Mouse (Mus musculus) heart, postnatal 10 days (tissue): ENCODE measurements at regions not wholly inside any gene's neighbourhood (a gene's known extent, or its start where the extent isn't known, plus 50 kb on each side); places are given as distances from the start of the nearest gene placed in this dataset.

Source experiments
- DNase-seq, 2 experiments: peaks; one replicate each; pipeline ENCODE4 v3.0.0; 2021
- intact Hi-C: fragments of 180-260 bp; cut with DNase I; formaldehyde crosslinking; loops from one replicate; pipeline ENCODE4 v1.15.1; 2025

GRCm38 (mm10) chr4:66482495-66483291 lies 78.3 kb upstream of the Astn2 start:
- intact Hi-C loops = no loop called here

DNA sequence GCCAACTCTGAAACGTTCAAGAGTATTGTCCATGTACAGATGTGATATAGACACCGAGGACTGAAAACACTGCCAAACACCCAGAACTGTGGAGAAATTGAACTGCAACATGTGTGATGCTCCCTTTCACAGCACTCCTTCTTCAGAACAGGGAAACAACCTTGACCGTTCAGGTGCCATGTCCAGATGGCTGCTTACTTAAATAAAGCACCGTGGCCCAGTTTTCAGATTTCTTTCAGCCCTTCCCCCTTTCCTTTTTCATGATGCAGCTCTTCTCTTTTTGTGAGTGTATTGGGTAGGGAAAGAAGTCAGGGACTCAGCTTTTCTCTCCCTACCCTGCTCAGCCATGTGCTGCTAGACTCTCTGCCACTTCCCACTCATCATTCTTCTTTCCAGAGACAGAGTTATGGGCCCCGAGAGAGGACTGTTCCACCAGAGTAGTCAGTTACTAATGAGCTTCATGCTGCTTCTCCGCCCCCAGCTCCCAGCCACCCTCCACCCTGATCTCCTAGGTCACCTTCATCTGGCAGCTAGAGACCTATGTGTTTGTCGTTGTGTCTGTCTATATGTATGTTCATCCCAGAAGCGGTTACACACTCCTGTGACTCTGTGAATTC lies 74.3 kb upstream of the Astn2 start:
- intact Hi-C loops = no loop called here
- no peak for DNase-seq

More at GRCm38 (mm10) chr4:66482495-66483291, 78.3 kb upstream of the Astn2 start:
- DNase-seq = peak; percentile 71 to 82
